Mouse (Mus musculus) left cerebral cortex, postnatal 36 days (tissue): ENCODE measurements at regions not wholly inside any gene's neighbourhood (a gene's known extent, or its start where the extent isn't known, plus 50 kb on each side); places are given as distances from the start of the nearest gene placed in this dataset. TPM values are rescaled to one million over a fixed set of nuclear protein-coding genes. Genes with fewer than 3 reads are reported as not detected.

Source experiments
- DNase-seq, 2 experiments: peaks; one replicate each; pipeline ENCODE4 v3.0.0; 2021 to 2022; ENCODE audit warnings: low spot score in 2 of 2, mixed read lengths in 1 of 2
- intact Hi-C: fragments of 180-260 bp; cut with DNase I; formaldehyde crosslinking; loops from one replicate; pipeline ENCODE4 v1.15.1; 2025
- microRNA-seq: library from miRNA; unstranded; fragments of <30 nt; microRNA quantifications from one replicate; pipeline ENCODE4 v1.2.0, GENCODE M21; 2022

DNA sequence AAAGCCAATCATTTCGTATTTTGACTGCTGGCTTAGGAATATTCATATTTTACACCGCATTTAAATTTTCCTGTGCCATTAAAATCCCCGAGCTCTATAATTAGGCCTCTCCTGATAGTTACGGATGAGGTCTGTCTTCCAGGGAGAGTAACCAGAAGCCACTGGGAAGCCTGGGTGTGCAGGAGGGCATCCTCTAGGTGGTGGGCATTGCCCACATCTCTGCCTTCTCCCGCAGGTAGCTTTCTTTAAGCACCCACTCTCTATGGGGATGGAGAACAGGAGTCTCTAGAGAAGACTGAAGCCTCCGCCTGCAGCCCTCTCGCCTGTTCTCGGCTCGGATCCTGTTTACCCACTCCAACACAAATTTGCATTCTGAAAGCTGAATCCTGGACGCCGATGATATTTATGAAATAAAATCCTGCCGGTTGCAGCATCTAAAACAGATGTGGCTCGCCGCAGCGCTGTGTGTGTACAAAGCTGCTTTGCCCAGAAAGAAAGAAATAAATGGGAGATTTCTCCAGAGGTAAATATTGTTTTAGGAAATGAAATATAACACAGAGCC lies 168.3 kb upstream of the Tshz3 start:
- intact Hi-C loops: no loop called here
- DNase-seq: peak; percentile 9 to 11

DNA sequence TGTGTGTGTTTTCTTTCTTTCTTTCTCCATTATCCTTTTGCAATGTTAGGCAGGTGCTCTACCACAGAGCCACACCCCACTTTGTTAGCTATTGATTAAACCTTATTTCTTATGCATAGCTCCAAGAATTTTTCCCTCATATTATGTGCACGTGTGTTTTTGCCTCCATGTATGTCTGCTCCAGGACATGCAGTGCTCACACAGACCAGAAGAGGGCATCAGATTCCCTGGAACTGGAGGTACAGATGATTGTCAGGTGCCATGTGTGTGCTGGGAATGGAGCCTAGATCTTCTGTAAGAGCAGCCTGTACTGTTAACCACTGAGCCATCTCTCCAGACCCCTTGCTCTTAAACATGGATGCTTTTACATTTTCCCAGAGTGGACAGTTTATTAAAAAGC lies 166.4 kb upstream of the Tshz3 start:
- intact Hi-C loops: no loop called here
- no peak for DNase-seq

DNA sequence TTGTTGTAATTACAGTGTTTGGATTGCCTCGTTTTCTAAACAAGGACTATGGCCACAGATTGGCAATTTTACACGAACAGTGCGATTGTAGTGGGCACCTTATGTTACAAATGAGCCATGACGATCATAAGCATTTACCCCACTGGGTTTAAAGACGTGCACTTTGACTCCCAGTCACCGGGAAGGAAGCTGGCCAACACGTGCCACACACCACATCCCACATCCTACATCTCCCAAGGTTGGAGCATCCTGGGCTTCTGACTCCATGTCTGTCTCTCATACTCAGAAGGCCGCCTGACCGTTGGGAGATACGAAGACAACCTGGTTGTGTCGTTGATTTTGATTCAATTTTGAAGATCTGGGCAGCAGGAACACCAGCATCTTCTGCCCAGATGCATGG lies 159.8 kb upstream of the Tshz3 start:
- DNase-seq: no peak
- intact Hi-C loops: no loop called here

DNA sequence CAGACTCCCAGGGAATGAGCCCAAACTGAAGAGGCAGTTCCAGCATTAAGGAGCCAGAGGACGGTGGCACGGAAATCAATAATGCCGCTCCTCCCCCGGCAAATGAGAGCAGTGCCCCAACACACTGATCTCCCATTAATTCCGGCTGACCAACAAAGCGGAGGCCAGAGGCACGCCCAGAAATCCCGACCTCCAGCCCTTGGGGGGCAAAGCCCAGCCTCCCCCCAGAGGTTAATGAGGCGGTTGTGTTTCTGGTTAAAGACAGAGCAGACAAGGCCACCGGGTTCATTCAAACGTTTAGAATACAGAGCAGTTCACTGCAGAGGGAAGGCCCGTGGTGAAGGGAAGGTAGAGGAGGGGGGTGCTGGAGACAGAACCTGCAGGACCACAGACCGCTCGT lies 149.9 kb upstream of the Tshz3 start:
- no peak for DNase-seq

DNA sequence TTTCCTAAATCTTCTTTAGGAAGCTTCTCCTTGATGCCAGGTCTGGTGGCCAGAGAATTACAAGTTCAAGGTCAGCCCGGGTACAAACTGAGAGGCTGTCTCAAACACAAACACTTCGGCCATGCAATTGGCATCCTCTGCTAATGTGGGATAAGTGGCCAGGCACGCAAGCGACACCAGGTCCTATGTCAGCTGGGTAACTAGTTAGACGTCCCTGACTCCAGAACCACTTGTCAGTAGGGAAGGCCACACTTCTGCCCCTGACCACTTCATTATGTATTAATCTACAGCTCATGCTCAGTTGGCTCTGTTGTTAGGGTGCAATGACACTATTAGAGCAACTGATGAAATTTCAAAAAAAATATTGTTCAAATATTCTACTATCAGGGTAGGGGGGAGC lies 149.5 kb upstream of the Tshz3 start:
- intact Hi-C loops: no loop called here
- no peak for DNase-seq

More for the DNA sequence above, 149.9 kb upstream of the Tshz3 start:
- intact Hi-C loops: no loop called here

DNA sequence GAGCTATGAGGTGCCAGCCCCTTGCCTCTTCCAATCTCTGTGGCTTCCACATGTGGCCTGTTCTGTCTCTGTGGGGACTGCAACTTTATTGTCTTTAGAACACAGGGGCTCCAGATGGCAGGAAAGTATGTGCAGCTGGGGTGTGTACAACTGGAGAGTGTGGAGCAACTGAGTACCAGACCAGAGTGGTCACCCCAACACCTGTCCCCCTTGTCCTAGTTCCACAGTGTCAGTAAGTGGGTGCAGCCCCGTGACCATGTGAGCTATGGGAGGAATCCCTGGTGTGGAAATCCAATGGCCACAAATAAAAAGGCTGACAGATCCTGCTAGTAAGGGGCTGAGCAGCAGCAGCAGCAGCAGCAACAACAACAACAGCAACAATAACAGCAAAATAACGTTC lies 126.9 kb upstream of the Tshz3 start:
- intact Hi-C loops: no loop called here
- no peak for DNase-seq

DNA sequence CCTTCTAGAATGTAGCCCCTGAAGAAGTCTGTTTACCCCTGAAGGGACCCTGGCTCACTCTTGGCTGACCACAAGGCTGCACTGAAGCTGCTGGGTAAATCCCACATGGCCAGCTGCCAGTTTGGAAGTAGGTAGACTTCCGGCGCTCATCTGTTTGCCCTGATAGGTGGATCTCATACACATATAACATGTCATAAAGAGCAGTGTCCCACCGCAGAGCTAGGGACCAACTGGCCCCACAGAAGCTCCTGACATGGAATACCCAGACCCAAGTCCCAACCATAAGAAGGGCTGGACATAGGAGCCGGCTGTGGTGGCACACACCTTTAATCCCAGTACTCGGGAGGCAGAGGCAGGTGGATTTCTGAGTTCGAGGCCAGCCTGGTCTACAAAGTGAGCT lies 115.8 kb upstream of the Tshz3 start:
- intact Hi-C loops: no loop called here
- DNase-seq: no peak

DNA sequence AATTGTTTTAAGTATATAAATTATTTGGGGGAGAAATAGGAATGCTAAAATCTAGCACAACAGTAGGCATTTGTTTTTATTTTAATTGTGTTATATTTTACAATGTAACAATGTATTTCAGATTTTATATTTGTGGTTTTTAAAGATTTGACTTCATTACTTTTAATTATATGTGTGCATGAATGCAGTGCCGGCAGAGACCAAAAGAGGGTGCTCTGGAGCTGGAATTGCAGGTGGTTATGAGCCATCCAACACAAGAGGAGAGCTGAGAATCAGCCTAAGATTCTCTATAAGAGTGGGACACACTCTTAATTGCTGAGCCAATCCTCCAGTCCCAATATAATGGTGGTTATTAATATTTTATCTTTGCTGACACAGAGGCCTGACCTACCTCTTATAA lies 112.9 kb upstream of the Tshz3 start:
- intact Hi-C loops: no loop called here
- no peak for DNase-seq

DNA sequence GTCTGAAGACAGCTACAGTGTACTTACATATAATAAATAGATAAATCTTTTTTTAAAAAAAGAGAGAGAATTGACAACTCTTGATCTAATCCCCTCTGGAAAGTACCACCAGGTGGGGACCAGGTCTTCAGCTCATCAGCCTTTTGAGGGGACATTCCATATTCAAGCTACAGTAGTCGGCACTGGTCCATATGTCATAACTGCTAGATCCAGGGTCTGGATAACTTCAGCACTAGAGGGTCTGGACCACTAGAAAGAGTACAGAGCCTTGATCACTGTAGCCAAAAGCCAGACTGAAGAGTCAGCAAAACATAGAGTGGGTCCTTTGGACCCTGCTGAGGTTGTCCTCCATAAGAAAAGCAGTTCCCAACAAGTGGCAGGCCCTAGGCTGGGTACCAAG lies 106.4 kb upstream of the Tshz3 start:
- intact Hi-C loops: no loop called here
- no peak for DNase-seq

DNA sequence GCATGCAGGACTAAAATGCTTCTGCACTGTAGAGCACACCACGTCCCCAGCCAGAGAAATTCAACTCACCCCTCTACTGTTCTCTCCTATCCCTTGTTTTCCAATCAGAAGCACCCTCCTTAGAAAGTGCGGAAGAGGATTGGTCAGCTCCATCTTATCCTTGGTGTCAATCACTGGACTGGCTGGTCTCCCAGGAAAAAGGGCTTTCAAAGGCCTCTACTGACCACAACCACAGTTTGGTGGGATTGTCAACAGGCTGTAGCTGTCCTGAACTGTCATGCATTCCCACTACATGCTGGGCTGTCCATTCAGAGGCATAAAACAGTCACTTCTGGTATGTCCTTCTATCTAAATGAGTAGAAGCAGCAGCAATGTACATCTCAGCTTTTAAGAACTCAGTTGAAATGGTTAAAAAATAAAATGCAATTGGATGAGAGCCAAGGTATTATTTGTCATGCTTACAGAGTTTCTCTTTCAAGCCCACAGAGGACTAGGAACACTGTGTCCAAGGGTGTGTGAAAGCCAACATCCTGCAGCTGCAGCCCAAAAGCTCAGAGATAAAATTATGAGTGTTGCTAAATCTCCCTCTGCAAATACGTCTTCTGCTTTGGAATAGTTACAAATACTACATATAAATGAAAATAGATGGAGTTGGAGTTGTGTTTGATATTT lies 101.2 kb upstream of the Tshz3 start:
- intact Hi-C loops: no loop called here
- DNase-seq: no peak

DNA sequence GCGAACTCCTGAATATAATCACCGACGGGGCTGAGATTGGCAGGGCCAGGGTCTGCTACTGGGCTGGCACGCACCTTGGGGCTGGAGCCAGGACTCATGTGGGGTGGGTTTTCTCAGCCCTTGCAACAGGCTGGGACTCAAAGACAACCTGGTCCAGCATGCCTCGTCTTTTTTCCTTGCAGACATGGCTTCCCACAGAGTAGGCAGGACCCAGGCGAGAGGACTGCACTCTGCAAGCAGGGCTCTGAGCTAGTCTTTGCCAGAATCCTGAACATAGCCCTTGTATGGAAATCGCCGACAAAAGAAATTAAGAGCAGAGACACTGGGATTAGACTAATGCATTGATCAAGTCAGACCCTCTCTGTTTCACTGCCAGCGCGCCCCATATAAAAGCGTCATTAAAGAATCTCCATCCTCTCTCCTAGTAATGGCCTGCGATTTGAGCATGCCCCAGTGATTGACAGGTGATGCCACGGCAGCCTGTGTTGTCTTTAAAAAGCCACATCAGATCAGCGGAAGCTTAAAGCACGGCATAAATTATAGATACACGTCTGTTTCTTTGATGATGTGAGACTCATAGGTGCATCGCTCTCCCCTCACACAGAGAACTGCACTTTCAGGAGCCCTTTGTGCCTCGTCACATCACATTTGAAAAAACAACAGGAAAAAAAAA lies 92.8 kb upstream of the Tshz3 start:
- intact Hi-C loops: no loop called here
- DNase-seq: no peak

DNA sequence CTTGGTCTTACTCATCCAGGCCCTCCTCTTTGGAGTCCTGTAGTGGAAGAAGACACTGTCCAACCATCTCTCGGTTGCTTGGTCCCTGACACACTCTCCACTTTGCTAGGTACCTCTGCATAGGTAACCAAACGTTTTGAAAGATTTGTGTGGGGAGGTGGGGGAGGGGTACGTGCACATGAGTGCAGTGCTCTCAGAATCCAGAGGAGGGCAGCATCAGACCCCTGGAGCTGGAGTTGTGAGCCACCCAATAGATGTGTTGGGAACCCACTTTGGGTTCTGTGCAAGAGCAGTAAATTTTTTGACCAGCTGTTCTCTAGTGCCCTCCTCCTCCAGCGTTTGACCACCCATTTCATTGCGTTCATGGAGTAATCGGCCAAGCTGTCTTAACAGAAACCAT lies 77.7 kb upstream of the Tshz3 start:
- intact Hi-C loops: no loop called here
- no peak for DNase-seq

DNA sequence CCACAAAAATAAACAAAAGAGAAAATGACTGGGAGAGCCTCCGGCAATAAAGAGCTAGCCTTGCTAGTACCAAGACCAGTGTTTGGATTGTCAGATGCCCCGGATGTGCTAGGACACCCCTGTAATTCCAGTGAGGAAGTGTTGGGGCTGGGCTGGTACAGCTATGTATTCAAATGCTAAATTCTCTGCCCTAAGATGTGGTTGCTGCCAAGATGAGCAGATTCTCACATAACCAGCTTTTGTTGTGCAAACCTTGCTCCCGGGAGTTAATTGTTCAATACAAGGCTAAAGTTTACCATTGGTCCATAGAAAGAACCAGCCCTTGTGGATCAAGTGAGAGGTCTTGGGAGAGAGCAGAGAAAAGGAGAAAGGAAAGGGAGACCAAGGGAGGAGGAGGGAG lies 53.7 kb upstream of the Tshz3 start:
- intact Hi-C loops: no loop called here
- DNase-seq: no peak

Small RNA genes lying in the stretch of these regions (microRNA-seq; reads per million reads assigned to microRNA genes)
- not detected for gene Gm25247
